Mouse (Mus musculus) hindbrain, embryonic 15.5 days (tissue): Measurements from ENCODE around the gene Gvin1. TPM values are rescaled to one million over a fixed set of nuclear protein-coding genes. Genes with fewer than 3 reads are reported as not detected.
"Not testable (repeated sequence)": the region's sequence is repeated elsewhere in the genome, so short reads cannot be mapped to it uniquely, and the experiment has no call there.

Experiments
- ATAC-seq: fragments of 200-750 bp; cut with Nextera tagmentation; 2 replicates; pipeline ENCODE4 v1.8.0; 2017; ENCODE audit warnings: low read depth, moderate number of reproducible peaks, moderate TSS enrichment; ENCODE audit not compliant: low FRiP score
- H3K27ac ChIP-seq: fragments of 300-500 bp; sonication (generic); replicated peaks from 2 replicates; pipeline ENCODE4 v1.5.1; 2015; ENCODE audit warnings: mild to moderate bottlenecking, inconsistent platforms
- H3K27me3 ChIP-seq: fragments of 300-500 bp; sonication (generic); 2 replicates; pipeline ENCODE4 v1.6.1; 2015; ENCODE audit warnings: control low read depth, inconsistent platforms
- H3K36me3 ChIP-seq: fragments of 300-500 bp; sonication (generic); 2 replicates; pipeline ENCODE4 v1.6.1; 2015; ENCODE audit warnings: control low read depth, inconsistent platforms
- H3K4me1 ChIP-seq: fragments of 300-500 bp; sonication (generic); replicated peaks from 2 replicates; pipeline ENCODE4 v1.6.1; 2015; ENCODE audit warnings: control low read depth, inconsistent platforms
- H3K4me2 ChIP-seq: fragments of 300-500 bp; sonication (generic); 2 replicates; pipeline ENCODE4 v1.6.1; 2015; ENCODE audit warnings: moderate library complexity, mild to moderate bottlenecking, inconsistent platforms
- H3K4me3 ChIP-seq: fragments of 300-500 bp; sonication (generic); 2 replicates; pipeline ENCODE4 v1.5.1; 2015; ENCODE audit warnings: mild to moderate bottlenecking, inconsistent platforms
- H3K9ac ChIP-seq: fragments of 300-500 bp; sonication (generic); 2 replicates; pipeline ENCODE4 v1.6.1; 2015; ENCODE audit warnings: inconsistent platforms
- H3K9me3 ChIP-seq: fragments of 300-500 bp; sonication (generic); 2 replicates; pipeline ENCODE4 v1.6.1; 2016; ENCODE audit warnings: control low read depth, inconsistent platforms
- WGBS: fragments of 180-500 bp; shearing (Covaris S2); methylation state at CpG from one replicate; pipeline ENCODE4 v1.1.7; 2015; 5-methylcytosine and 5-hydroxymethylcytosine counted together
- polyA plus RNA-seq: library from polyadenylated mRNA; unstranded; fragments of >200 nt; fragmentation: Nextera tagmentation; extraction: Ambion mirVana; gene quantifications from 2 replicates; pipeline ENCODE4 v1.2.1, GENCODE M21; 2015

The Gvin1 gene
- polyA plus RNA-seq, 1 experiment from 2014 or later, result 0.06 TPM

GRCm38 (mm10) chr7:106177065-106177464 is 38.1 kb downstream of the Gvin1 start:
- not testable (repeated sequence) for H3K36me3 ChIP-seq, H3K27ac ChIP-seq, H3K9me3 ChIP-seq, H3K4me3 ChIP-seq, ATAC-seq, H3K9ac ChIP-seq, H3K4me2 ChIP-seq, H3K4me1 ChIP-seq, H3K27me3 ChIP-seq

- not testable (repeated sequence) for H3K4me1 ChIP-seq, H3K4me3 ChIP-seq, H3K4me2 ChIP-seq, H3K27me3 ChIP-seq, H3K9ac ChIP-seq, H3K36me3 ChIP-seq, H3K9me3 ChIP-seq, H3K27ac ChIP-seq
- 100% methylated on average over 1 of the region's 2 CpGs for WGBS
- 0 out of 2 replicates have a peak, but pooled peaks have one; percentile 54 for ATAC-seq
These were observed 69.9 kb downstream of the Gvin1 start for GRCm38 (mm10) chr7:106145013-106145754.

- no CpG with 5 or more reads among the region's 1 CpGs for WGBS
- H3K27ac ChIP-seq, H3K9me3 ChIP-seq, ATAC-seq, H3K4me2 ChIP-seq, H3K36me3 ChIP-seq, H3K4me1 ChIP-seq, H3K9ac ChIP-seq, H3K27me3 ChIP-seq, H3K4me3 ChIP-seq: not testable (repeated sequence)
These were observed 73.8 kb downstream of the Gvin1 start for GRCm38 (mm10) chr7:106141128-106141895.

GRCm38 (mm10) chr7:106117090-106117948 is 97.8 kb downstream of the Gvin1 start:
- not testable (repeated sequence) for H3K36me3 ChIP-seq, H3K27ac ChIP-seq, H3K9ac ChIP-seq, H3K27me3 ChIP-seq, H3K4me3 ChIP-seq, H3K4me2 ChIP-seq, H3K9me3 ChIP-seq, H3K4me1 ChIP-seq, ATAC-seq
- WGBS, result no CpG with 5 or more reads among the region's 2 CpGs
